Mouse (Mus musculus) kidney, adult 8-10 months (tissue): Measurements from ENCODE around the gene 4930558K02Rik.

Experiments used
- DNase-seq, 2 experiments: peaks; one replicate each; pipeline ENCODE4 v3.0.0; 2022

4930558K02Rik gene

GRCm38 (mm10) chr1:161951009-161951779 lies 28.2 kb downstream of the 4930558K02Rik start:
- no peak for DNase-seq

GRCm38 (mm10) chr1:161942082-161942481 lies 37.4 kb downstream of the 4930558K02Rik start:
- no peak for DNase-seq

- no peak for DNase-seq
Observed at GRCm38 (mm10) chr1:161932286-161932685, 47.1 kb downstream of the 4930558K02Rik start.

- no peak for DNase-seq
Observed at GRCm38 (mm10) chr1:161931817-161932216, 47.6 kb downstream of the 4930558K02Rik start.

- DNase-seq, result no peak
Observed at GRCm38 (mm10) chr1:161931313-161931712, 48.1 kb downstream of the 4930558K02Rik start.

GRCm38 (mm10) chr1:161927976-161928375 lies 51.5 kb downstream of the 4930558K02Rik start:
- DNase-seq, result no peak

GRCm38 (mm10) chr1:161925281-161925805 lies 54.1 kb downstream of the 4930558K02Rik start:
- no peak for DNase-seq

- no peak for DNase-seq
Observed at GRCm38 (mm10) chr1:161924321-161924720, 55.1 kb downstream of the 4930558K02Rik start.

- DNase-seq, result no peak
Observed at GRCm38 (mm10) chr1:161921928-161922327, 57.5 kb downstream of the 4930558K02Rik start.

- no peak for DNase-seq
Observed at GRCm38 (mm10) chr1:161920475-161921454, 58.7 kb downstream of the 4930558K02Rik start.

- DNase-seq, result no peak
Observed at GRCm38 (mm10) chr1:161919594-161919993, 59.8 kb downstream of the 4930558K02Rik start.

GRCm38 (mm10) chr1:161918682-161919372 lies 60.6 kb downstream of the 4930558K02Rik start:
- no peak for DNase-seq

- no peak for DNase-seq
Observed at GRCm38 (mm10) chr1:161917940-161918484, 61.4 kb downstream of the 4930558K02Rik start.

GRCm38 (mm10) chr1:161916036-161916435 lies 63.4 kb downstream of the 4930558K02Rik start:
- no peak for DNase-seq

GRCm38 (mm10) chr1:161913648-161913984 lies 65.8 kb downstream of the 4930558K02Rik start:
- no peak for DNase-seq

- DNase-seq, result no peak
Observed at GRCm38 (mm10) chr1:161912940-161913647, 66.3 kb downstream of the 4930558K02Rik start.

GRCm38 (mm10) chr1:161909074-161909473 lies 70.4 kb downstream of the 4930558K02Rik start:
- no peak for DNase-seq

GRCm38 (mm10) chr1:161907795-161908457 lies 71.5 kb downstream of the 4930558K02Rik start:
- DNase-seq, result peak in 1 of 2 experiments; percentile 36

GRCm38 (mm10) chr1:161907111-161907510 lies 72.3 kb downstream of the 4930558K02Rik start:
- no peak for DNase-seq

GRCm38 (mm10) chr1:161902692-161903452 lies 76.6 kb downstream of the 4930558K02Rik start:
- DNase-seq, result no peak
